Mouse (Mus musculus) embryonic facial prominence, embryonic 11.5 days (tissue): Measurements from ENCODE around the gene 9430038I01Rik. TPM values are rescaled to one million over a fixed set of nuclear protein-coding genes. Genes with fewer than 3 reads are reported as not detected.

Experiments
- ATAC-seq: fragments of 200-750 bp; cut with Nextera tagmentation; replicated peaks from 2 replicates; pipeline ENCODE4 v1.8.0; 2017; ENCODE audit warnings: low read depth; ENCODE audit not compliant: insufficient number of reproducible peaks, low FRiP score, low TSS enrichment
- DNase-seq: peaks from one replicate; pipeline ENCODE4 v3.0.0-alpha.2; 2015; ENCODE audit warnings: low spot score
- H3K27ac ChIP-seq: fragments of 300-500 bp; sonication (generic); replicated peaks from 2 replicates; pipeline ENCODE4 v1.5.1; 2014; ENCODE audit warnings: mild to moderate bottlenecking, low read depth, low read length, control low read depth
- H3K27me3 ChIP-seq: fragments of 300-500 bp; sonication (generic); 2 replicates; pipeline ENCODE4 v1.6.1; 2014; ENCODE audit warnings: mild to moderate bottlenecking, low read length, moderate library complexity, mixed read lengths; ENCODE audit not compliant: control insufficient read depth, insufficient read depth
- H3K36me3 ChIP-seq: fragments of 300-500 bp; sonication (generic); replicated peaks from 2 replicates; pipeline ENCODE4 v1.6.1; 2014; ENCODE audit warnings: low read depth, mild to moderate bottlenecking, low read length, moderate library complexity, mixed read lengths; ENCODE audit not compliant: control insufficient read depth, insufficient read depth
- H3K4me1 ChIP-seq: fragments of 300-500 bp; sonication (generic); 2 replicates; pipeline ENCODE4 v1.6.1; 2014; ENCODE audit warnings: low read length, mixed read lengths; ENCODE audit not compliant: control insufficient read depth, insufficient read depth
- H3K4me2 ChIP-seq: fragments of 300-500 bp; sonication (generic); 2 replicates; pipeline ENCODE4 v1.6.1; 2014; ENCODE audit warnings: low read depth, mild to moderate bottlenecking, control low read depth, low read length, moderate library complexity
- H3K4me3 ChIP-seq: fragments of 300-500 bp; sonication (generic); 2 replicates; pipeline ENCODE4 v1.5.1; 2014; ENCODE audit warnings: low read depth, low read length, control low read depth
- H3K9ac ChIP-seq: fragments of 300-500 bp; sonication (generic); replicated peaks from 2 replicates; pipeline ENCODE4 v1.6.1; 2014; ENCODE audit warnings: mild to moderate bottlenecking, control low read depth, low read length
- H3K9me3 ChIP-seq: fragments of 300-500 bp; sonication (generic); replicated peaks from 2 replicates; pipeline ENCODE4 v1.6.1; 2016; ENCODE audit warnings: mild to moderate bottlenecking, low read length, inconsistent platforms, mixed read lengths; ENCODE audit not compliant: control insufficient read depth
- WGBS: fragments of 180-500 bp; shearing (Covaris S2); extraction: QIAGEN DNeasy Blood & Tissue Kit; methylation state at CpG from one replicate; pipeline ENCODE4 v1.1.7; 2014; 5-methylcytosine and 5-hydroxymethylcytosine counted together
- polyA plus RNA-seq: library from polyadenylated mRNA; unstranded; fragments of >200 nt; fragmentation: Nextera tagmentation; extraction: Ambion mirVana; gene quantifications from 2 replicates; pipeline ENCODE4 v1.2.1, GENCODE M21; 2014

Gene 9430038I01Rik
- polyA plus RNA-seq, 1 experiment from 2014 or later, result 22.0 TPM

DNA sequence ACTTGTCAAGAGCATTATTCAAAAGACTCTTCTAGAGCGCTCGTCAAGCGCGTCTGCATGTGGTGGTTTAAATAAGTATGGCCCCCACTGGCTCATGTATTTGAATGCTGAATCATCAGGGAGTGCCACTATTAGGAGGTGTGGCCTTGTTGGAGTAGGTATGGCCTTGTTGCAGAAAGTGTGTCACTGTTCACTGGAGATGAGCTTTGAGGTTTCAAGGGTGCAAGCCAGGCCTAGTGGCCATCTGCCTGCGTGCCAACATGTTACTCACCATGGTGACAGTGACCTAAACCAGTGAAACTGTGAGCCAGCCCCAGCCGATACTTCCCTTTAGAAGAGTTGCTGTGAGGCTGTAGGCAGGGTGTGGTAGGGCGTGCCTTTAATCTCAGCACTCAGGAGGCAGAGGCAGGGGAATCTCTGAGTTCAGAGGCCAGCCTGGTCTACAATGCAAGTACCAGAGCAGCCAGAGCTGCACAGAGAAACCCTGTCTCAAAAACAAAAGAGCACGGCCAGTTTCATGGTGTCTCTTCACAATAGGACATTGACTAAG, 13.1 kb downstream of the 9430038I01Rik start:
- no peak for ATAC-seq

DNA sequence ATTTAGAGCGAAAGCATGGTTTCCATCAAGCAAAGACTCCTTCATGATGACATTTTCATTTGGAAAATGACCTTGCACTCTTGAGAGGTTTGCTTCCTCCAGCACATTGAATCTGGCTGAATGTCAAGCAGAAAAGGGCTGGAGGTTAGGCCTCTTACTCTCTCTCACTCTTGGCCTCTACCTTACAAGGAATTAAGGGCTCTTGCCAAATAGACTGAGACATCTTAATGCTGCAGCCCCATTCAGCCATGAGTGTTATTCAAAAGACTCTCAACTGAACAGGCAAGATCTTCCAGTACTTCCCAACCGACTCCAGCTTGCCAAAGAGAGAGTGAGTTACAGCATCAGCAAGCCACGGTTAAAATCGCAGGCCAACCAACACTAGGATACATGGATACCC, 15.1 kb downstream of the 9430038I01Rik start:
- no peaks in the 10 kb centered on the region for H3K27me3 ChIP-seq
- no peak overlapping the region for H3K4me2 ChIP-seq
- no peaks in the 10 kb centered on the region for H3K36me3 ChIP-seq
- ATAC-seq (no peak), DNase-seq (no peak)
- 88% methylated on average over 4 of the region's 4 CpGs for WGBS
- no peak overlapping the region for H3K9ac ChIP-seq
- H3K4me1 ChIP-seq, result no peaks in the 10 kb centered on the region
- no peaks in the 10 kb centered on the region for H3K9me3 ChIP-seq
- H3K27ac ChIP-seq, result no peak overlapping the region
- no peak overlapping the region for H3K4me3 ChIP-seq

More for the DNA sequence above, 13.1 kb downstream of the 9430038I01Rik start:
- Histone ChIP-seq H3K27ac (no peak overlapping the region), H3K4me1 (no peaks in the 10 kb centered on the region), H3K27me3 (no peaks in the 10 kb centered on the region), H3K36me3 (no peaks in the 10 kb centered on the region), H3K9me3 (no peaks in the 10 kb centered on the region; the same call in 1 of the 2 replicates), H3K4me2 (no peak overlapping the region), H3K4me3 (no peak overlapping the region), H3K9ac (no peak overlapping the region)
- WGBS, result 93% methylated on average over 8 of the region's 8 CpGs
- DNase-seq, result no peak

DNA sequence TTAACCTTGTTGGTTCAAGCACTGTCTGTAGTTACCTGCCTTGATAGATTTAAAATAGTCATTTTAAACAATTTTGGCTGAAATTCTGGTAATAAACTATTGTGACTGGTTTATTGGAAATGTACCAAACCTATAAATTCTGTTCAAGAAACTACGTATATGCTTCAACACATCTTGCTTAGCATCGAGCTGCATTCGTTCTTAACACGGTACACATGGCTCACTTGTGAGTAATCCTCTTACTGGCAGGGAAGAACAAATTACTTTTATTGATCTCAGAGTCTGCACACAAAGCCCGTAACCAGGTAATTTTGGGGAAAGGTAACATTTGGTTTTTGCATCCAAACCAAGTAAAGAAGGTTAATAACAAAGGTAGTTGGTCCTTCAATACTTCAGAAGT, 22.7 kb downstream of the 9430038I01Rik start:
- Histone ChIP-seq H3K4me3 (no peak overlapping the region), H3K27me3 (no peaks in the 10 kb centered on the region), H3K27ac (no peak overlapping the region), H3K4me1 (no peaks in the 10 kb centered on the region), H3K9me3 (no peaks in the 10 kb centered on the region), H3K36me3 (no peaks in the 10 kb centered on the region), H3K9ac (no peak overlapping the region), H3K4me2 (no peak overlapping the region)
- WGBS, result 91% methylated on average over 5 of the region's 5 CpGs
- ATAC-seq (no peak), DNase-seq (no peak)

DNA sequence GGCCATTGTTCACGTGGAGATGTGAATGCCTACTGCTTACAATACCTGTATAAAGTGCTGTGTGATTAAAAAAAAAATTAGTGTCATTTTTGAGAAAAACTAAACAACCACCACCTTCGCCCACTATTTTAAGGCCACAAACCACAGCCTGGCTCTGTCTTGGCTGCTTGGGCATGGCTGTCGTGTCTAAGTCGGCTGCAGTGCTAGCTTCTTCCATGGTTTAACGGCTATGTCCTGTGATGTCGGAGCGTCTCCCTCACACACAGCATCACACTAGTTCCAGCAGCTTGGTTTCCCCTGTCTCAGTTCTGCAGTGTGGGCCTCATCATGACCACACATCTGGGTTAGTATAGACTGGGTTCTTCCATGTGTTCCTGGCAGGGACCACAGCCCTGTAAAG, 35.6 kb downstream of the 9430038I01Rik start:
- no peak for ATAC-seq
- Histone ChIP-seq H3K4me2 (no peak overlapping the region), H3K27ac (no peak overlapping the region), H3K9me3 (no peaks in the 10 kb centered on the region), H3K4me3 (no peak overlapping the region), H3K9ac (no peak overlapping the region), H3K27me3 (no peaks in the 10 kb centered on the region), H3K4me1 (no peaks in the 10 kb centered on the region), H3K36me3 (no peaks in the 10 kb centered on the region)
- no peak for DNase-seq
- WGBS, result 98% methylated on average over 7 of the region's 7 CpGs

DNA sequence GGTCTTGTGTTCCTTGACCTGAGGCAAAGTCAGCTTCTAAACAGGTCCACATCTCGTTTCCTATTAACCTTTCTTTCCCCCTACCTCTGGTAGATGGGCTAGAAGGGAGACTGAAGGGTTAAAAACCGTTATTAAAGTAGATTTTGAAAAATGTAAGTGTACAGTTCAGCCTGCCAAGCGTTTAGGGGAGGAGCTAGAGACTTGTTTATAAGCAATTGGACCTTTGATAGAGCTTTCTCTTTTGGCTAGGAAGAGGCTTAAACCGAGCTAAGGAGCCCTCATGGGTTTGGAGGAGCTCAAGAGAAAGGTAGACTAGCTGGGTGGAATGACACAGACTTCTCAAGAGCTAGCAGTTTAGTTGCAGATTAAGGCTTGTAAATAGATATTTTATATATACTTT, 38.8 kb downstream of the 9430038I01Rik start:
- WGBS, result 58% methylated on average over 4 of the region's 4 CpGs
- no peaks in the 10 kb centered on the region for H3K36me3 ChIP-seq
- no peak overlapping the region for H3K4me2 ChIP-seq
- H3K9me3 ChIP-seq, result no peaks in the 10 kb centered on the region
- no peaks in the 10 kb centered on the region for H3K4me1 ChIP-seq
- H3K27me3 ChIP-seq, result no peaks in the 10 kb centered on the region
- H3K9ac ChIP-seq, result no peak overlapping the region
- DNase-seq, result no peak
- no peak overlapping the region for H3K4me3 ChIP-seq
- H3K27ac ChIP-seq, result no peak overlapping the region
- ATAC-seq, result no peak

DNA sequence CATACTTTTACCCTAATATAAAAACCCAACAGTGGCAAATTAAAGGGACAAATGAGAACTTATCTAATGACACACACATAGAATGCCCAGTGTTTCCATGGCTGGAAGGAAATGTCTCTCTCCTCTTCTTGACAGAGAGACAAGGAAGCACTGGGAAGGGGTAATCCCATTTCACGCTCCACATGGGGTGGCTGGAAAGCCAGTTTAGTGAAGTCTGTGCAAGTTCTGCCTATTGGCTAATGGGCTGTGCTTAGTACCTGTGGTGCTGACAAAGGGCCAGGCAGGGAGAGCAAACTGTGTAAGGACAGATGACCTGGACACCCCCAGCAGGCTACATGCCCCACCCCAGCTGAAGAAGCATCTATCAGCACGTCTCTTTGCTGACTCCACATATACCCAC, 40.4 kb downstream of the 9430038I01Rik start:
- no peaks in the 10 kb centered on the region for H3K9me3 ChIP-seq
- H3K9ac ChIP-seq, result no peak overlapping the region
- no peaks in the 10 kb centered on the region for H3K27me3 ChIP-seq
- no peaks in the 10 kb centered on the region for H3K4me1 ChIP-seq
- no peak overlapping the region for H3K4me3 ChIP-seq
- H3K4me2 ChIP-seq, result no peak overlapping the region
- no peaks in the 10 kb centered on the region for H3K36me3 ChIP-seq
- no peak overlapping the region for H3K27ac ChIP-seq
- WGBS, result 34% methylated on average over 2 of the region's 2 CpGs
- ATAC-seq (no peak), DNase-seq (no peak)

DNA sequence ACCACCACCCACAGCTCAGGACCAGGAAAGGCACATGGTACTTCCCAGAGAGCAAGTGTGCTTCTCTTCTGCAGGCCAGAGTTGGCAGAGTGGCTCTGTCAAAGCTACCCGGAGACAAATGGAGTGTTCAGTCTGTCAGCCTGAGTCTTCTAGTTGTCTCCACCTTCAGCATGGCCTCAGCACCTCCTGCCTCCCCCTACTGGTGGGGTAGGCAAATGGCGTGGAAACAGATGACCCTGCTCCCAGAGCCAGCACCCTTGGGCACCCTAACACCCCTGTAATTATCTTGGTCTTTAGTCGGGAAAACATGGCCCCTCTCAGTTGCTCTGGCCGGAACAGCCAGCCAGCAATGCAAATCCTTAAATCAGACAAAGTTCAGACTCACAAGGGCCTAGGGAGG, 43.8 kb downstream of the 9430038I01Rik start:
- no peaks in the 10 kb centered on the region for H3K27me3 ChIP-seq
- H3K36me3 ChIP-seq, result no peaks in the 10 kb centered on the region
- H3K4me3 ChIP-seq, result no peak overlapping the region
- H3K27ac ChIP-seq, result no peak overlapping the region
- H3K9ac ChIP-seq, result no peak overlapping the region
- H3K4me1 ChIP-seq, result no peaks in the 10 kb centered on the region
- no peak for ATAC-seq
- no peak for DNase-seq
- no peaks in the 10 kb centered on the region for H3K9me3 ChIP-seq
- 81% methylated on average over 4 of the region's 4 CpGs for WGBS
- H3K4me2 ChIP-seq, result no peak overlapping the region

DNA sequence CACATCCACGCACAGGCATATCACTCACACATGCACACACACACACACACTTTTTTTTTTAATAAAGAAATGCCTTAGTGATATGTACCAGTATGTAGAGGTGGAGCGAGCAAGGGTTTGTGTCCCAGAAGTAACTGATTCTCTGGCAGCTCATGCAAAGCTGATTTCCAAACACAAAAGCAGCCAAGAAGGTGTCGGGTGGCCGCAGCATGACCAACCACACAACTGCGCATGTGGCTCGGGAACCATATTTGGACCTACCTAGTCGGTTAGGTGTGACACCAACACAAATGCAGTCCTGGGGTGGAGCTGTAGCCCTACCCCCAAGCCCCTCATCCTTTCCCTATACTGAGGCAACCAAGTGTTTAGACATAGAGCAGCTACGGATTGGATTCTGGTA, 45.5 kb downstream of the 9430038I01Rik start:
- Histone ChIP-seq H3K4me3 (no peak overlapping the region), H3K9me3 (no peaks in the 10 kb centered on the region), H3K27ac (no peak overlapping the region), H3K4me2 (no peak overlapping the region), H3K27me3 (no peaks in the 10 kb centered on the region), H3K36me3 (no peaks in the 10 kb centered on the region), H3K9ac (no peak overlapping the region), H3K4me1 (no peaks in the 10 kb centered on the region)
- DNase-seq (no peak), ATAC-seq (no peak)
- 89% methylated on average over 8 of the region's 8 CpGs for WGBS
